Mouse (Mus musculus): Measurements from ENCODE around the gene Iqsec1.

- no peak for TF ChIP-seq CTCF (IDR thresholded peaks at IDR 0.05; ENCODE audit: insufficient read depth, low read length)
- TF ChIP-seq POLR2A (IDR thresholded peaks at IDR 0.05; ENCODE audit: borderline replicate concordance, extremely low read depth, low read depth, low read length) = no peak
Measured at GRCm38 (mm10) chr6:91011568-91011967, 23.1 kb upstream of the Iqsec1 start.
